ENCODE assay signal across 29 mouse cellular contexts in the genomic region with DNA sequence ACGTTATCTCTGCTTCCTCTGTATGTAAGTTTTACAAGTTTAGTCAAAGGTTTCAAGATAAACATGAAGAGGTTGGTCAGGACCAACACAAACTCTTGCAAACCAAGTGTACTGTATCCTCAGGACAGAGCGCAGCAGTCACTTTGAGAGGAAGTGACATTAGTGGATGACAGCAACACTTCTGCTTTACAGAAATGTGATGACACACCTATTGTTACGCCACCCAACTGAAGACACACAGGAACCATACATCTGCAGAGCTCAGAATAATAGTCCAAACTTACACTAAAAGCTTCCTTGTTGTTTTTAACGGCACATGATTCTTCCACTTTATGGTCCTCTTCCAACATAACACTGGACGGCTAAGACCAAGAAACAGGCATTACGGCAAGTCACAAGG. TPM values are rescaled to one million over a fixed set of nuclear protein-coding genes. Genes with fewer than 3 reads are reported as not detected.
DNase-seq lines count a peak whose midpoint lies in the region; ATAC-seq and TF ChIP-seq lines count a peak whose summit lies in the region.
"Had no signal": no experiment of that assay in that cellular context is flagged by ENCODE, and none has a peak within 500 bp of the region (broad histone marks: within the 10 kb centered on the region; RNA-seq: fewer than 3 reads in every experiment).

No protein-coding gene starts in this region.

- no peak overlapping the region for H3K27ac ChIP-seq in lung, postnatal 0 days (ENCODE audit: low read length)
- H3K27ac ChIP-seq in bone marrow macrophage, adult 2 months (ENCODE audit: insufficient read depth, low read depth, low read length) = peak overlapping the region; percentile 76
- peak overlapping the region; percentile 83 for H3K27ac ChIP-seq in macrophage
- H3K27ac ChIP-seq: forebrain, embryonic 13.5 days; heart, adult 2 months; heart, embryonic 13.5 days; hindbrain, embryonic 10.5 days; hindbrain, embryonic 15.5 days; kidney, embryonic 15.5 days; left cerebral cortex, adult 2 months; limb, embryonic 12.5 days; midbrain, embryonic 10.5 days; midbrain, embryonic 15.5 days; neural tube, embryonic 12.5 days had no signal

- H3K9me3 ChIP-seq in lung, postnatal 0 days (ENCODE audit: low read length) = no peaks in the 10 kb centered on the region
- H3K9me3 ChIP-seq: forebrain, embryonic 13.5 days; heart, embryonic 13.5 days; hindbrain, embryonic 10.5 days; hindbrain, embryonic 15.5 days; kidney, embryonic 15.5 days; limb, embryonic 12.5 days; midbrain, embryonic 10.5 days; midbrain, embryonic 15.5 days; neural tube, embryonic 12.5 days had no signal

- no peak for TF ChIP-seq CTCF in lung, postnatal 0 days (IDR thresholded peaks at IDR 0.05)
- TF ChIP-seq CTCF in bone marrow macrophage, adult 2 months (IDR thresholded peaks at IDR 0.05; ENCODE audit: low read depth, low read length) = no peak

- TF ChIP-seq EP300 in lung, postnatal 0 days (IDR thresholded peaks at IDR 0.05) = no peak

- H3K79me2 ChIP-seq in macrophage (ENCODE audit: inconsistent target) = peaks cover 79% of the 10 kb centered on the region

- no peak for TF ChIP-seq POLR2A in bone marrow macrophage, adult 2 months (IDR thresholded peaks at IDR 0.05; ENCODE audit: borderline replicate concordance, low read depth, low read length)

- H3K4me1 ChIP-seq in lung, postnatal 0 days (ENCODE audit: insufficient read depth, low read depth, low read length) = peaks cover 6% of the 10 kb centered on the region; the same call in 1 of the 2 replicates
- peaks cover 42% of the 10 kb centered on the region for H3K4me1 ChIP-seq in bone marrow macrophage, adult 2 months (ENCODE audit: control insufficient read depth, insufficient read depth, low read length)

- ATAC-seq in lung, postnatal 0 days = no peak
- ATAC-seq in neutrophil, adult 5-6 weeks (ENCODE audit: extremely low read depth, insufficient number of reproducible peaks, low FRiP score, poor library complexity, severe bottlenecking) = peak; percentile 95
- ATAC-seq: CD4-positive, CD25-positive, alpha-beta regulatory T cell, adult 4 months; forebrain, embryonic 13.5 days; inflammation-experienced regulatory T-cells, adult 6 months; midbrain, embryonic 15.5 days had no signal

- H3K4me3 ChIP-seq in lung, postnatal 0 days (ENCODE audit: low read depth, low read length) = no peak overlapping the region
- H3K4me3 ChIP-seq in bone marrow macrophage, adult 2 months (ENCODE audit: insufficient read depth, low read length) = no peak overlapping the region
- H3K4me3 ChIP-seq in macrophage (ENCODE audit: inconsistent target) = no peak overlapping the region
- H3K4me3 ChIP-seq: forebrain, embryonic 13.5 days; heart, adult 2 months; heart, embryonic 13.5 days; hindbrain, embryonic 10.5 days; hindbrain, embryonic 15.5 days; kidney, embryonic 15.5 days; left cerebral cortex, adult 2 months; limb, embryonic 12.5 days; midbrain, embryonic 10.5 days; midbrain, embryonic 15.5 days; myocyte; neural tube, embryonic 12.5 days had no signal

- DNase-seq in lung, postnatal 0 days (ENCODE audit: low spot score) = peak; percentile 24
- no peak for DNase-seq in lung, adult 18-20 months
- DNase-seq in MN1 (ENCODE audit: low spot score) = no peak
- no peak for DNase-seq in kidney, adult 18-20 months
- DNase-seq: adrenal gland, adult 8-10 months; cerebellum, adult 8-10 months; cerebellum, postnatal 25 days; gastrocnemius, postnatal 14 days; heart, adult 2 months; heart, postnatal 10 days; kidney, adult 11 months; kidney, postnatal 25 days; thymus, postnatal 4 days had no signal

- H3K4me2 ChIP-seq in lung, postnatal 0 days (replicated peaks; ENCODE audit: low read depth, low read length) = no peak overlapping the region
- H3K4me2 ChIP-seq: forebrain, embryonic 13.5 days; heart, embryonic 13.5 days; hindbrain, embryonic 15.5 days; kidney, embryonic 15.5 days; limb, embryonic 12.5 days; midbrain, embryonic 15.5 days; neural tube, embryonic 12.5 days had no signal

- peaks cover 14% of the 10 kb centered on the region for H3K36me3 ChIP-seq in lung, postnatal 0 days (ENCODE audit: insufficient read depth, low read length)
- peaks cover 39% of the 10 kb centered on the region for H3K36me3 ChIP-seq in macrophage (ENCODE audit: inconsistent target)

- no peaks in the 10 kb centered on the region for H3K27me3 ChIP-seq in lung, postnatal 0 days (replicated peaks; ENCODE audit: insufficient read depth, low read length)
- H3K27me3 ChIP-seq: forebrain, embryonic 13.5 days; heart, embryonic 13.5 days; hindbrain, embryonic 15.5 days; kidney, embryonic 15.5 days; limb, embryonic 12.5 days; midbrain, embryonic 15.5 days; neural tube, embryonic 12.5 days had no signal

- 90% methylated on average over 6 of the region's 6 CpGs for WGBS in lung, postnatal 0 days
- WGBS in macrophage (ENCODE audit: missing documents) = 19% methylated on average over 6 of the region's 6 CpGs

- no peak overlapping the region for H3K9ac ChIP-seq in lung, postnatal 0 days (replicated peaks; ENCODE audit: low read depth)
- H3K9ac ChIP-seq: forebrain, embryonic 13.5 days; heart, embryonic 13.5 days; hindbrain, embryonic 15.5 days; kidney, embryonic 15.5 days; limb, embryonic 12.5 days; midbrain, embryonic 15.5 days; neural tube, embryonic 12.5 days had no signal

RNA-seq across cellular contexts. Expression of gene Zcchc8, which starts 7.1 kb away (rescaled TPM):
- 31.6 and 37.7 TPM in 2 replicates for polyA plus RNA-seq in lung, postnatal 0 days (2015; fragmentation: Nextera tagmentation; extraction: Ambion mirVana)
- polyA plus RNA-seq in bone marrow macrophage, adult 2 months (2012; ENCODE audit: insufficient read depth, insufficient read length, missing spikeins) = 92.1 and 95.1 TPM in 2 replicates
- total RNA-seq in macrophage (2018; cell fraction: chromatin; rRNA removed) = 100 to 1,000 TPM in 22 of 26 experiments, 10 to 100 TPM in 4; 75.4 to 223 (median 154) TPM
- 10 to 100 TPM; 11.2 to 32.0 (median 20.7) TPM for total RNA-seq in macrophage (2018; cell fraction: cytosol; rRNA removed)
- 100 to 1,000 TPM in 7 of 26 experiments, 10 to 100 TPM in 19; 45.3 to 136 (median 77.2) TPM for total RNA-seq in macrophage (2018; cell fraction: nucleus; rRNA removed)
- 25.4 to 34.6 TPM (median 29.5 TPM) in 3 replicates for polyA plus RNA-seq in macrophage (2018)
- 78.0 and 87.7 TPM in 2 replicates for total RNA-seq in neutrophil, adult 5-6 weeks (2017)

RNA-seq across cellular contexts. Expression of gene Clip1, which starts 29.4 kb away (rescaled TPM):
- polyA plus RNA-seq in lung, postnatal 0 days (2015; fragmentation: Nextera tagmentation; extraction: Ambion mirVana) = 38.0 and 43.7 TPM in 2 replicates
- polyA plus RNA-seq in bone marrow macrophage, adult 2 months (2012; ENCODE audit: insufficient read depth, insufficient read length, missing spikeins) = 53.6 and 73.6 TPM in 2 replicates
- total RNA-seq in macrophage (2018; cell fraction: chromatin; rRNA removed) = 100 to 1,000 TPM in 24 of 26 experiments, 10 to 100 TPM in 2; 67.9 to 242 (median 166) TPM
- 10 to 100 TPM; 39.8 to 66.1 (median 53.8) TPM for total RNA-seq in macrophage (2018; cell fraction: cytosol; rRNA removed)
- 100 to 1,000 TPM in 10 of 26 experiments, 10 to 100 TPM in 16; 58.0 to 166 (median 93.6) TPM for total RNA-seq in macrophage (2018; cell fraction: nucleus; rRNA removed)
- polyA plus RNA-seq in macrophage (2018) = 40.2 to 65.1 TPM (median 40.4 TPM) in 3 replicates
- 186 and 205 TPM in 2 replicates for total RNA-seq in neutrophil, adult 5-6 weeks (2017)

RNA-seq across cellular contexts. Expression of gene Rsrc2, which starts 35.4 kb away (rescaled TPM):
- polyA plus RNA-seq in lung, postnatal 0 days (2015; fragmentation: Nextera tagmentation; extraction: Ambion mirVana) = 96.7 and 102 TPM in 2 replicates
- 116 and 123 TPM in 2 replicates for polyA plus RNA-seq in bone marrow macrophage, adult 2 months (2012; ENCODE audit: insufficient read depth, insufficient read length, missing spikeins)
- 100 to 1,000 TPM; 262 to 468 (median 374) TPM for total RNA-seq in macrophage (2018; cell fraction: chromatin; rRNA removed)
- total RNA-seq in macrophage (2018; cell fraction: cytosol; rRNA removed) = 10 to 100 TPM; 40.6 to 67.4 (median 49.5) TPM
- 100 to 1,000 TPM; 130 to 257 (median 206) TPM for total RNA-seq in macrophage (2018; cell fraction: nucleus; rRNA removed)
- polyA plus RNA-seq in macrophage (2018) = 62.5 to 150 TPM (median 74.9 TPM) in 3 replicates
- 384 and 420 TPM in 2 replicates for total RNA-seq in neutrophil, adult 5-6 weeks (2017)

RNA-seq across cellular contexts. Expression of gene Kntc1, which starts 35.7 kb away (rescaled TPM):
- polyA plus RNA-seq in lung, postnatal 0 days (2015; fragmentation: Nextera tagmentation; extraction: Ambion mirVana) = 0.92 and 2.9 TPM in 2 replicates
- 13.9 and 19.6 TPM in 2 replicates for polyA plus RNA-seq in bone marrow macrophage, adult 2 months (2012; ENCODE audit: insufficient read depth, insufficient read length, missing spikeins)
- total RNA-seq in macrophage (2018; cell fraction: chromatin; rRNA removed) = 10 to 100 TPM in 4 of 26 experiments, 1 to 10 TPM in 20, under 1 TPM in 2; 0.63 to 23.9 (median 6.3) TPM
- 1 to 10 TPM in 14 of 26 experiments, under 1 TPM in 12; 0.42 to 2.8 (median 1.0) TPM for total RNA-seq in macrophage (2018; cell fraction: cytosol; rRNA removed)
- total RNA-seq in macrophage (2018; cell fraction: nucleus; rRNA removed) = 10 to 100 TPM in 1 of 26 experiments, 1 to 10 TPM in 22, under 1 TPM in 3; 0.59 to 22.2 (median 2.1) TPM
- polyA plus RNA-seq in macrophage (2018) = 0.50 to 8.5 TPM (median 1.5 TPM) in 3 replicates
- total RNA-seq in neutrophil, adult 5-6 weeks (2017) = 0.12 TPM in 1 of 2 replicates, not detected in the other
